ENCODE assay signal across 16 mouse cellular contexts in genomic region chr14:99688415-99688814, GRCm38 (mm10).
"Had no signal": no experiment of that assay in that cellular context is flagged by ENCODE, and none has a peak within 500 bp of the region (broad histone marks: within the 10 kb centered on the region; RNA-seq: fewer than 3 reads in every experiment).

No protein-coding gene starts in this region.

- H3K4me3 ChIP-seq: neural tube, embryonic 13.5 days; neural tube, embryonic 15.5 days; stomach, embryonic 15.5 days had no signal

- H3K36me3 ChIP-seq: neural tube, embryonic 13.5 days; neural tube, embryonic 15.5 days; stomach, embryonic 15.5 days had no signal

- H3K9ac ChIP-seq: neural tube, embryonic 13.5 days; neural tube, embryonic 15.5 days; stomach, embryonic 15.5 days had no signal

- DNase-seq: retina, postnatal 1 day; right cerebral cortex, adult 18-20 months; right cerebral cortex, postnatal 14 days; right cerebral cortex, postnatal 25 days; right cerebral cortex, postnatal 4 days; spleen, adult 18-20 months; thymus, adult 18-20 months; thymus, adult 2 months; thymus, postnatal 14 days; thymus, postnatal 25 days; thymus, postnatal 36 days; thymus, postnatal 4 days had no signal

- H3K27me3 ChIP-seq: neural tube, embryonic 13.5 days; neural tube, embryonic 15.5 days; stomach, embryonic 15.5 days had no signal

- H3K27ac ChIP-seq: neural tube, embryonic 13.5 days; neural tube, embryonic 15.5 days; stomach, embryonic 15.5 days; stomach, postnatal 0 days had no signal

- H3K4me2 ChIP-seq: neural tube, embryonic 13.5 days; neural tube, embryonic 15.5 days; stomach, embryonic 15.5 days had no signal

- H3K9me3 ChIP-seq: neural tube, embryonic 13.5 days; neural tube, embryonic 15.5 days; stomach, embryonic 15.5 days had no signal

- H3K4me1 ChIP-seq: neural tube, embryonic 13.5 days; neural tube, embryonic 15.5 days; stomach, embryonic 15.5 days had no signal
